Mouse (Mus musculus) naive thymus-derived CD4-positive, alpha-beta T cell, adult 2 months (primary cell): ENCODE results near the gene Gpalpp1.

Experiments
- DNase-seq: peaks from one replicate; pipeline ENCODE4 v3.0.0-alpha.2; 2011; ENCODE audit warnings: low read depth

Gene Gpalpp1

DNA sequence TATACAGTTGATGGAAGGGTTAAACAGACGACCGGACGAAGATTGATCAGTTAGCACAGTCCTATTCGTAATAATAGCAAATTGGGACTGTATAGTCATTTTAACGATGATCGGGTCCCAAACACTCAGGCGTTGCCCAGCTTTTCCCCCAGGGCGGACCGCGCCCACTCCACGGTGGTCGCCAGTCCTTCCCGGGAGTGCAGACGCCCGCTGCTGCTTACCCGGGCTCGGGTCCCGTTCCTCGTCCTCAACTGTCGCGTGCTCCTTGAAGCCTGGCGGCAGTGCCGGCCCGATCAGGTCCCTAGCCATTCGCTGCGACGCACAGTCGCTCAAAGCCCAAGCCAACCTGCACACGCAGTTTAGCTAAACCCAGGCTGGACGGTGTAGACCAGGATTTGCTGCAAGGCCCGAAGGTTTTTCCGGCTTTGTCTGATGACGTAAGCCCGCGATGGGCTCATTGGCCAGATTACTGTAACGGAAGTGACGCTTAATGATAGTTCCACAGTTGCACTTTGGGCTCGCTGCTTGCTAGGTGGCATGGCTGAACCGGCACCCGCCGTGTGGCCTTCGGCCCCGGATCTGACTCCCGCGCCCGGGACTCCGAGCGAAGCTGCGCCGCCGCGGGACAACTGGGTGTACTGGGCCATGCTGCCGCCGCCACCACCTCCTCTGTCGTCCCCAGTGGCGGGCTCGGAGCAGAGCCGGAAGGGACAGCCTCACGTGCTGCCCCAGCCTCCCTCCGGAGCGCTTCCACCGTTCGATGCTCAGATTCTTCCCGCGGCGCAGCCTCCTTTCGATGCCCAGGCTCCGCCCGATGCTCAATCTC lies at the start of gene Gpalpp1, which contains the start of gene Nufip1:
Gpalpp1 (minus strand) TSS at position 365 of the 826 bp plus-strand sequence.
Nufip1 (plus strand) TSS at position 496 of the 826 bp plus-strand sequence.
- DNase-seq: peak; percentile 94

DNA sequence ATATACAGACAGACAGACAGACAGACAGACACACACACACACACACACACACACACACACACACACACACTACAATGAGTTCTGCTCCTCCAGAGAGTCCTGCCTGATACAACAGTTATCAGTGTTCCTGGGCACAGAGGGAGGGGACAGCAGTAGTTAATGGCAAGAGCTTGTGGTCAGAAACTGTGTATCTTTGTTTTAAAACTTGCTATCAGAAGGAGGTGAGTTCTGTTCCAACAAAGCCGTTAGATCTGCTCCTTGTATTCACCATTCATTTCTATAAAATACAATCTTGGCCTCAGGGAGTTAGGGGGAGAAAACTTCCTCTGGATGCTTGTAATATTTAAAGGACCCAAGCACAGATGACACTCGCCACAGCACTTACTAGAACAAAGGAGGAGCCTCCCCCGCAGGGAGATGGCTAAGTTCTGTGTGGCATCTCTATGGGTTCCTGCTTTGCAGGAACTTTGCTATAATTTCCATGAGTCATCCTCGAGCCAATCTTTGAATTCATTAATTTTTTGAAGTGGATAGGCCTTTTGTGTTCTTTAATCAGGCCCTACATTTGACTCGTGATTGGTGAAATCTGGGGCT lies 47.7 kb upstream of the Gpalpp1 start:
- no peak for DNase-seq

GRCm38 (mm10) chr14:76153828-76154227 lies 43.3 kb upstream of the Gpalpp1 start:
- peak; percentile 17 for DNase-seq

- no peak for DNase-seq
Observed at GRCm38 (mm10) chr14:76153003-76153675, 42.6 kb upstream of the Gpalpp1 start.

DNA sequence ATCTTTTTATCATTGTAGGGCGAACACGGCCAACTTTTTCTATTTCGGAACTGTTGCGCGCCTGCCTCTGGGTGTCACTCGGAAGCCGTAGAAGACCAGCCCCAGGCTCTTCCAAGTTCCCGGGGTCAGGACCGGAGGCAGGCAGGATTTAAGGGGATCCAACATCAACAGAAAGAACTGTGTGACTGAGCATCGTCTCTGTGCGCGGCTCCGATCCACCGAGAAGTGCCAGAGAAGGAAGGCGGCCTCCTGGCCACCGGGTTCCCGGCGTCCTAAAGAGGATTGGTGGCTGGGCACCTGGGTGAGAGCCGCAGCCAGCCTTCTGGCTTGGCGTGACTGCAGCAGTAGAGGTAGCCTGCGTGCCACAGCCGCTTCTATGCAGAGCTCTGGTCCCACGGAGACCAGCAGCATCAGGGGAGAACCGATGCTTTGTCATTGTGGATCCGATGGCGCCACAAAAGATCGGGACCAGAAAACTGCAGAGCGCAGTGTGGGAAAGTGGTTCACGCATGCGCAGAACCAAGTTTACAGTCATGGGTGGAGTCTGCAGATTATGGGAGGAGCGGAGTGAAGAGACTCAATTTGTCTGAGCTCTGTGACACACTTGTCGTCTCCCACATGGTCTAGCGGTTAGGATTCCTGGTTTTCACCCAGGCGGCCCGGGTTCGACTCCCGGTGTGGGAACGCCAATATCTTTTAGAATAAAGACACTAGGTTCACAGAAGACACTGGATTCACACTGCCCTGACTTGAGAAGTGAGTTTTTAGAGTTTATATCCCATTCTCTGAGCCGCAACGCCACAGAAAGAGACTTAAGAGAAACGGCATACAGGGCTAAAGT lies 41.8 kb upstream of the Gpalpp1 start:
- DNase-seq: peak; percentile 98

- no peak for DNase-seq
Observed at GRCm38 (mm10) chr14:76151820-76152161, 41.2 kb upstream of the Gpalpp1 start.

DNA sequence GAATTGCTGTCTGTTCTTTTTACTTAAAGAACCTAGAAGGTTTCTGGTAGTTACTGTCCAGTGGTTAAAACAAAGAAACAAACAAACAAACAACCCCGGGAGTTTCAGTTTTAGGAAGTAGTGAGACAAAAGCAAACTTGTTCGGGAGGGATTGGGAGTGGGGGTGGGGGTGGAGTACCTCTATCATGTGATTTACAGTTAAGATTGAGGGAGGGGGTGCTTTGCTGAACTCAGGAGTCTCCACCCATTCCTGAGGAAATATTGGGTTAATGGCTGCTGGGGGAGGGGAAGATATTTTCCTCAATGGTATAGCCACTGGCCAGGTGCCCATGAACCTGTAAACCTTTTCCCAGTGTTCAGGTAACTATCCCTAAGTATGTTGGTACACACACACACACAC lies 40.5 kb upstream of the Gpalpp1 start:
- DNase-seq: no peak

DNA sequence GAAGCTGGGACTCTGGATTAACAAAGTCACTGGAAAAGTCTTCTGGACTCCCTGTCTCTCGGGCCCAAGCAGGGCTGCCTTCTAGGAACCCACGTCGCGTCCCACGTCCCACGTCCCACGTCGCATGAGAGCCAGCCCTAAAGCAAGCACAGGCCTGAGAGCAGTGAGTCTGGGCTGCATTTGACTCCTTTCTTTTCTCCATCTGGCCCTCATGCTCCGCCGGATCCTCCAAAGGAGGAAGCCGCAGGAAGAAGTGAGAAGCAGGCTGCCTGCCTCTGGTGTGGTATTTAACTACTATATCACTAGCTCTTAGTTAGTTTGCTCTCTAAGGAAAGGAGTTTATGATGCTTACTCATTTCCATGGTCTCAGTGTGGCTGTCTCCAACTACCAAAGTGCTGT lies 39.9 kb upstream of the Gpalpp1 start:
- no peak for DNase-seq

DNA sequence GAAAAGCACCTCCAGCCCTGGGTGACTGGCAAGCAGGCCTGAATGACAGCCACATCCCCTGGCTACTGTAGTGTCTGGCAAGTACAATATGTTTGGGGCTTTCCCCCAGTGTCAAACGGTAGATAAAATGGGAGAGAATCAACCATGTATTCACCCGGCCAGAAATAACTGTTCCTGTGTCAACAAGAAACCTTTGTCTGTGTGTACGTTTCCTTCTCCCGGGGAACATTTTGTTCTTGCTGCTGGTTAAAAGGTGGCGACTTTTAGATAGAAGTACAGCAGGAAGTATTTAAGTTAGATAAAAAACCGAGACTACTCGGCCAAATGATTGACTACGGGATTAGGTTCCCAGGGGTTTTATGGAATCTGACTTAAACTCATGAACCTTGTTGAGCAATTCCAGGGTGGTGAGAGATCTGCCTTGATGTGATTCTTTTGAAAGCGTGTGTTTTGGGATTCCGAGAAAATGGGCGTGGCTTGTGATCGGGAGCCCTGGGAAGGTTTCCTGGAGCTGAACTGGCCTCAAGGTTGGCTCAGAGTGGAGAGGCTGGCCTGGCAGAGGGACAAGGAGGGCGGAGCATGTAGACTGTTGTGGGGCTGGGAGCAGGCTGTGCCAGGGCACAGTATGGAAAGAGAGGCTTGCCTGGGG lies 39.1 kb upstream of the Gpalpp1 start:
- DNase-seq: no peak

DNA sequence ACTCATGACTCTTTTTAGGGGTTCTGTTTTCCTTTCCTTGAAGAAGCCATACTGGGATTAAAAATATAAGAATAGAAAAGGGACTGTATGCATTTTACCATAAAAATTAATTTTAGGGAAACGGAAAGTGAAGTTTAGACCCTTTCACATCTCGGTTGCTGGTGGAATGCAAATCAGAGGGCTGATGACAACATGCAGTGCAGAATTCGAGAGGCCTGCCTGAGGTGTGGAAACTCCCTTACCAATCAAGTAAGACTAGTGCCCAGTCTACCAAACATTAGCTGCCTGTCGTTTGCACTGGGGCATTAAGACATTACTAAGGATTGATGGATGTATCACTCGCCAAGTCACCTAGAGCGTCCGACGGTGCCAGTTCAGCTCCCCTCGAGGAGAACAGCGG lies 37.7 kb upstream of the Gpalpp1 start:
- DNase-seq: no peak

DNA sequence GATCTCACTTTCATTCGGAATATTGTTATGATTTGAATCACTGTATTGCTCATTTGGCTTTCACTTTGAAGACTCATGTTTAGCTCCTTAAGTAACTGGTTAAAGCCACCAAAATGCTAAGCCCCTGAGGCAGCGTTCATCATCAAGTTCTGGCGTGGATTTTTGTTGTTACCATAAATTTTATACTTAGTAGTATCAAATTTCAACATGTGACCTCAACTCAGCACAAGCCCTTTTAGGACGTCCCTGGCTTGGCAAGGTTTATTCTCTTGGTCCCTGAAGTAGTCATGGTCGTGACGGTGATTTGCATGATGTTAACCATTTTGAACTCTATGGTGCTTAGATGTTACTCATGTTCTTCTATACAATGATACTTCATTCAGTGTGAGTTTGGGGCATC lies 36.5 kb upstream of the Gpalpp1 start:
- DNase-seq: no peak

- DNase-seq: no peak
Observed at GRCm38 (mm10) chr14:76145868-76146267, 35.3 kb upstream of the Gpalpp1 start.

- no peak for DNase-seq
Observed at GRCm38 (mm10) chr14:76145248-76145647, 34.7 kb upstream of the Gpalpp1 start.

DNA sequence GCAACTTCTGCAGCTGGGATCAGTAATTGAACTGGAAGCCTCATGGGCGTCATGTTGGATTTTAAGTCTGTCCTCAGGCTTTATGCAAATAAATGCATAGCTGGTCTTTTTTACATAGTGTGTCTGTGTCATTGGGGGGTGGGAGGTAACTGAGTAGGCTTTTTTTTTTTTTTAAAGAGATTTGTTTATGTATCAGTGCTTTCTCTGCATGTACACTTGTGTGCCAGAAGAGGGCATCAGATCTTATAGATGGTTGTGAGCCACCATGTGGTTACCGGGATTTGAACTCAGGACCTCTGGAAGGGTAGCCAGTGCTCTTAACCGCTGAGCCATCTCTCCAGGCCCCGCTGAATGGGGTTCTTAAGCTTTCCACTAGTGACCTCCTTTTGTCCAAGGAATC lies 24.4 kb upstream of the Gpalpp1 start:
- no peak for DNase-seq

DNA sequence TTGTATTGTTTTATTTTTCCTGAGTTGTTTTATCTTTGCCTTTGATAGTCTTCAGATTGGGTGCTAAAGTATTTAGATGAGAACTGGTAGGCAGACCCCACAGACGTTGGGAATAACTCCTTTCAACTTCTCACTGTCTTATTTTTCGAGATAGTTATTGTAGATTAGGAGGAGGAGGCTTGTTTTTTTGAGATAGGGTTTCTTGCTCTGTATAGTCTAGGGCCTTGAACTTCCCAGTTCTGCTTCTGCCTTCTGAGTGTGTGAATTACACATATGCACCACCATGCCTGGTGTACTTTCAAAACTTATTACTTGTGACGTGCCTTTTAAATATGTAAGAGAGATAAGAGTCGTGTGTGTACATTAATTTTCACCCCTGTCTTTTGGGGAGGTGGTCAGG lies 17.6 kb upstream of the Gpalpp1 start:
- DNase-seq: no peak

DNA sequence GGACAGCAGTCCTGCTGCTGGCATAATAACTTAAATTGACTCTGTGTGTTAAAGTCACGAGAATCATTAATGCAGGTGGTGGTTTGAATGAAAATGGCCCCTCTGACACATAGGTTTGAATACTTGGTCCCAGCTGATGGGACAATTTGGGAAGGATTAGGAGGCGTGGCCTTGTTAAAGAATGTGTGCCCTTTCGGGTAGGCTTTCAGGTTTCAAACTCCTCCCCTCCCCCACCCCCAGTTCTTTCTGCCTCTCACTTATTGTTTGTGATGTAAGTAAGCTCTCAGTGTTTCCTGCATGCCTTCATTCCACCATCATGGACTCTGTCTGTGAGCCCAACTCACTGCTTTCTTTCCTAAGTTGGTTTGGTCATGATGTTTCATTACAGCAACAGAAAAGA lies 16.8 kb upstream of the Gpalpp1 start:
- DNase-seq: no peak

GRCm38 (mm10) chr14:76122663-76123058 lies 12.1 kb upstream of the Gpalpp1 start:
- DNase-seq: no peak

- peak; percentile 52 for DNase-seq
Observed at GRCm38 (mm10) chr14:76121901-76122662, 11.5 kb upstream of the Gpalpp1 start.

DNA sequence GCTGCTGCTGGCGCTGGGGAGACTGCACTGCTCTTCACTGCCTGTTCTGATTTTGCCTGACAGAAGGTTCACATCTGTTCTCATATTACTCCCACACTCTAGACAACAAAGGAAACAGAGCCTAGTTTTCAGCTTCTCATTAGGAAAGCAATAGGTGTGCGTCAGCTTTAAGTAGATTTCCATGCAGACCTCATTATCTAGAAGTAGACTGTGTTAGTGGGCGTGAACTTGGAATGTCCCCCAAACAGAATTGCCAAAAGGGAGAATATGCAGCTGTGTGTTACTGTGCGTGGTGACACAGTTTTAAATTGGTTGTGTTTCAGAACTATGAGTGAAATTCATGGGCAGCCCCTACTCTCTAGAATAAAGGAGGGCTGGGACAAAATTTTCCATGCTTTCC lies 9.9 kb upstream of the Gpalpp1 start:
- no peak for DNase-seq

GRCm38 (mm10) chr14:76118963-76119362 lies 8.4 kb upstream of the Gpalpp1 start:
- DNase-seq: peak; percentile 22

DNA sequence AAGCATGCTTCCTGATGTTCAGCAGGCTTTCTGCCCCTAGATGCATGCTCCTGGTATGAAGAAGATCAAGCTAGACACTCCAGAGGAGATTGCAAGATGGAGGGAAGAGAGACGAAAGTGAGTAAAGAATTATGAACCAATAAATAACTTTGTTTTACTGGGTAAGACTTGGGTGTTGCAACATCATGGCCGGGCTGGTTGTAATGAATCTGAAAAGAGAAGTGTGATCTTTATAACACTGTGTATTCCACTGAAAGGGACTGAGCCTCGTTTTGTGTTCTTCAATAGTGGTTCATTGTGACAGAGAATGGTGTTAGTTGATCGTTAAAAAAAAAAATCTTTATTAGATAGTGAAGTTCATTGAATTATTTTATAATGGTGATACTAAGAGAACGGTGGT lies 5.2 kb upstream of the Gpalpp1 start:
- DNase-seq: no peak
